Mouse (Mus musculus) kidney, adult 2 months (tissue): Measurements from ENCODE around the gene Gm49322.

Experiments
- CTCF ChIP-seq: fragments of 200-500 bp; conservative IDR thresholded peaks from 2 replicates; pipeline ENCODE4 v1.5.1; 2011; ENCODE audit warnings: low read depth, mild to moderate bottlenecking, control low read depth, low read length, moderate library complexity, mixed read lengths; ENCODE audit not compliant: insufficient read depth, insufficient read length
- POLR2A ChIP-seq: fragments of 200-500 bp; IDR thresholded peaks from one replicate; pipeline ENCODE4 v1.6.1; 2011; ENCODE audit warnings: low read depth, low read length, control low read depth

DNA sequence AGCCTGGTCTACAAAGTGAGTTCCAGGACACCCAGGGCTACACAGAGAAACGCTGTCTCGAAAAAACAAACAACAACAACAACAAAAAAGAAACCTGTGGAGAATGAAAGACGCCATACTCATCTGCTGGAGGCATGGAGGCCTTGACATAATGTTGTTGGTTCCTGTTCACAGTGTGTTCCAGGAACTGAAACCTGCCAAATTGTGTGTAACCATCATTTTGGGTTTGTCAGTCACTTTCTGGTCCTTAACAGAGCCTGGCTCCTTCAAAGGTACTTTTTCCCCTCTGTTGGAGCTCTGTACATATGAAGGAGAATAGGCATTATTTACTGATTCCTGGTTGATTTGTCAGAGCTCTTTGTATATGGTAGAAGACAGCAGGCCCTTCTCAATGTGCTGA, 6.1 kb downstream of the Gm49322 start:
- no peak for TF ChIP-seq CTCF
- no peak for TF ChIP-seq POLR2A
